Mouse (Mus musculus) spleen, postnatal 36 days (tissue): Measurements from ENCODE around the gene Defa2.
"Not testable (repeated sequence)": the region's sequence is repeated elsewhere in the genome, so short reads cannot be mapped to it uniquely, and the experiment has no call there.

ENCODE experiments used
- DNase-seq, 2 experiments: peaks; one replicate each; pipeline ENCODE4 v3.0.0; 2022; ENCODE audit warnings: low spot score in 2 of 2, mixed read lengths in 1 of 2

The Defa2 gene

DNA sequence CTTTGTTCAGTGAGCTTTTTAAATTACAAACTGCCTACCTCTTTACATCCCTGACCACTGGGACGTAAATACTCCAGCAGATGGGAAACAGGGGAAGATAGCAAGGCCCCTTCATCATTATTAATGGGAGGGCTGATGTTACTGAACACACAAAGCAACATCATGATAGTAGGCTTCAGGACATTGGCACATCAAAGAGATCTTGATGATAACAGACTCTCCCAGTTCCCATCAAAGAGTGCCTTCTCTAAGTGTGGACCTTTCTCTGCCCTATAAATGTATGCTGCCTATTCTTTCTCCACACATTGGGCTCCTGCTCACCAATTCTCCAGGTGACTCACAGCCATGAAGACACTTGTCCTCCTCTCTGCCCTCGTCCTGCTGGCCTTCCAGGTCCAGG, at the start of gene Defa2:
Gene Defa2 (plus strand): TSS at position 301 of the 400 bp plus-strand sequence.
- not testable (repeated sequence) for DNase-seq

DNA sequence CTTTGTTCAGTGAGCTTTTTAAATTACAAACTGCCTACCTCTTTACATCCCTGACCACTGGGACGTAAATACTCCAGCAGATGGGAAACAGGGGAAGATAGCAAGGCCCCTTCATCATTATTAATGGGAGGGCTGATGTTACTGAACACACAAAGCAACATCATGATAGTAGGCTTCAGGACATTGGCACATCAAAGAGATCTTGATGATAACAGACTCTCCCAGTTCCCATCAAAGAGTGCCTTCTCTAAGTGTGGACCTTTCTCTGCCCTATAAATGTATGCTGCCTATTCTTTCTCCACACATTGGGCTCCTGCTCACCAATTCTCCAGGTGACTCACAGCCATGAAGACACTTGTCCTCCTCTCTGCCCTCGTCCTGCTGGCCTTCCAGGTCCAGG, 13.2 kb downstream of the Defa2 start, which contains the start of gene Defa33:
Gene Defa33 (plus strand): TSS at position 301 of the 400 bp plus-strand sequence.
- DNase-seq, result not testable (repeated sequence)

- DNase-seq, result not testable (repeated sequence)
Observed at GRCm38 (mm10) chr8:21427111-21427510, 48.8 kb downstream of the Defa2 start, which contains the start of gene Defa36. Defa36 (plus strand) TSS chr8:21427411.
